Mouse (Mus musculus): ENCODE measurements around the gene Fxyd6.

GRCm38 (mm10) chr9:45374988-45375502 is 5.1 kb downstream of the Fxyd6 start:
- TF ChIP-seq POLR2A (IDR thresholded peaks at IDR 0.05; ENCODE audit: insufficient read depth, low read length): no peak
- TF ChIP-seq CTCF (IDR thresholded peaks at IDR 0.05; ENCODE audit: low read depth, low read length): no peak
- TF ChIP-seq EP300 (IDR thresholded peaks at IDR 0.05; ENCODE audit: insufficient read depth, low read depth, low read length): no peak
